Mouse (Mus musculus): ENCODE measurements around the gene 1700025G04Rik.

DNA sequence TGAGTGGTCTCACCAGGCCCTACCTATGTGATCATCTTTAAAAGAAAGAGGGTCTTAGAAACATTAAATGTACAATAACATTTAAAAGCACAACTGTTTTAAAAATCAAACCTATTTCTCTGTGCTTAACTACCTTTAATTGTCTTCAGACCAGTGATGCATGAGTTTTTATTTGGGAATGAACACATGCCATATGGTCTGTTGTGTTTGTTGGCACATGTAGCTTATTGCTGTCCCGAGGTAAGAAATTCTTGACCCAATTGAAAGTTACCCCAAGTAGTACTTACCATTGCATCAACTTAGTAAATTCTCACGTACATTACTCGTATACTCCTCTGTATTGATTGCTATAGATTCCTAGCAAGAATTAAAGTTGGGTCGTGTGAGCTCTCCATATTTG lies 254.7 kb downstream of the 1700025G04Rik start:
- TF ChIP-seq POLR2A (IDR thresholded peaks at IDR 0.05; ENCODE audit: control insufficient read depth, extremely low read depth, insufficient read depth, low read length, poor library complexity) (no peak), CTCF (IDR thresholded peaks at IDR 0.05; ENCODE audit: borderline replicate concordance, control insufficient read depth, extremely low read depth, insufficient read depth, low read length, poor library complexity) (no peak)

Measured in thymus, adult 2 months (tissue).